ENCODE assay signal across 21 mouse cellular contexts in the genomic region with DNA sequence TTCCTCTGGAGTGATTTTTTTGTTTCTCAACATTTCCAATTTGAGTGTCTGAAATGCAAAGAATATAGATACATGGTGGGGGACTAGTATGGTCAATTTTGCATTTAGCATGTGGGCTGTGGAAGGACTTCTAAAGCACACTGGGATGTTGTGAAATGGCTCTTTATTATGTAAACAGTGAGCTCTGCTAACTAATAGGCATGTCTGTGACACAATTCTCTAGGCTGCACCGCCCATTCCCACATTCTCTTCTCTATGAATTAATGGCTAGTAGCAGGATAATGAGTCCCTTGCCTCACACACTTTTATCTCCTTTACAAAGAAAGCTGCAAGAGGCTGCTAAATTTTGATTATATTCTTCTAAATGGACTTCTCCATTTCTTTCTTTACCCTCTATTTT.
"Had no signal": no experiment of that assay in that cellular context is flagged by ENCODE, and none has a peak within 500 bp of the region (broad histone marks: within the 10 kb centered on the region; RNA-seq: fewer than 3 reads in every experiment).

No protein-coding gene starts in this region.

- H3K4me1 ChIP-seq: limb, embryonic 10.5 days; limb, embryonic 13.5 days; liver, embryonic 12.5 days; liver, embryonic 15.5 days; lung, embryonic 15.5 days; megakaryocyte, embryonic 14.5 days; stomach, embryonic 15.5 days had no signal

- H3K27ac ChIP-seq: layer of hippocampus, adult 2 months; limb, embryonic 10.5 days; limb, embryonic 13.5 days; liver, embryonic 12.5 days; liver, embryonic 15.5 days; lung, embryonic 15.5 days; stomach, embryonic 15.5 days had no signal

- H3K9ac ChIP-seq: limb, embryonic 13.5 days; liver, embryonic 12.5 days; liver, embryonic 15.5 days; lung, embryonic 15.5 days; stomach, embryonic 15.5 days had no signal

- H3K9me3 ChIP-seq: limb, embryonic 10.5 days; limb, embryonic 13.5 days; liver, embryonic 12.5 days; liver, embryonic 15.5 days; lung, embryonic 15.5 days; megakaryocyte, embryonic 14.5 days; stomach, embryonic 15.5 days had no signal

- H3K36me3 ChIP-seq: limb, embryonic 10.5 days; limb, embryonic 13.5 days; liver, embryonic 12.5 days; liver, embryonic 15.5 days; lung, embryonic 15.5 days; stomach, embryonic 15.5 days had no signal

- H3K27me3 ChIP-seq: limb, embryonic 13.5 days; liver, embryonic 12.5 days; liver, embryonic 15.5 days; lung, embryonic 15.5 days; megakaryocyte, embryonic 14.5 days; stomach, embryonic 15.5 days had no signal

- H3K4me3 ChIP-seq: layer of hippocampus, adult 2 months; limb, embryonic 10.5 days; limb, embryonic 13.5 days; liver, embryonic 12.5 days; liver, embryonic 15.5 days; lung, embryonic 15.5 days; megakaryocyte, embryonic 14.5 days; stomach, embryonic 15.5 days had no signal

- DNase-seq: kidney, adult 18-20 months; kidney, adult 9 months; kidney, postnatal 14 days; layer of hippocampus, adult 9-11 months; liver; lung, adult 18-20 months; lung, postnatal 10 days; lung, postnatal 36 days; right cerebral cortex, adult 18-20 months; right cerebral cortex, postnatal 14 days; right cerebral cortex, postnatal 4 days; thymus, postnatal 25 days had no signal

- H3K4me2 ChIP-seq: limb, embryonic 13.5 days; liver, embryonic 12.5 days; liver, embryonic 15.5 days; lung, embryonic 15.5 days; stomach, embryonic 15.5 days had no signal

- ATAC-seq: intestine, embryonic 16.5 days; liver, embryonic 12.5 days had no signal
